Mouse (Mus musculus) intestine, embryonic 14.5 days (tissue): ENCODE measurements around the gene Jdp2. TPM values are rescaled to one million over a fixed set of nuclear protein-coding genes. Genes with fewer than 3 reads are reported as not detected.

Source experiments
- ATAC-seq: fragments of 200-750 bp; cut with Nextera tagmentation; replicated peaks from 2 replicates; pipeline ENCODE4 v1.8.0; 2017; ENCODE audit warnings: low read depth, moderate number of reproducible peaks, moderate TSS enrichment, moderate library complexity; ENCODE audit not compliant: low FRiP score, low TSS enrichment
- DNase-seq: peaks from one replicate; pipeline ENCODE4 v3.0.0-alpha.2; 2018; ENCODE audit warnings: low spot score
- H3K27ac ChIP-seq: fragments of 300-500 bp; sonication (generic); 2 replicates; pipeline ENCODE4 v1.5.1; 2014; ENCODE audit warnings: low read depth, mild to moderate bottlenecking, control low read depth
- H3K27me3 ChIP-seq: fragments of 300-500 bp; sonication (generic); replicated peaks from 2 replicates; pipeline ENCODE4 v1.6.1; 2014; ENCODE audit warnings: low read length, control low read depth; ENCODE audit not compliant: control insufficient read depth, insufficient read depth
- H3K36me3 ChIP-seq: fragments of 300-500 bp; sonication (generic); 2 replicates; pipeline ENCODE4 v1.6.1; 2014; ENCODE audit warnings: low read length, control low read depth; ENCODE audit not compliant: control insufficient read depth, insufficient read depth
- H3K4me1 ChIP-seq: fragments of 300-500 bp; sonication (generic); replicated peaks from 2 replicates; pipeline ENCODE4 v1.6.1; 2014; ENCODE audit warnings: low read length, control low read depth, mixed read lengths; ENCODE audit not compliant: control insufficient read depth, insufficient read depth
- H3K4me2 ChIP-seq: fragments of 300-500 bp; sonication (generic); 2 replicates; pipeline ENCODE4 v1.6.1; 2014; ENCODE audit warnings: low read length
- H3K4me3 ChIP-seq: fragments of 300-500 bp; sonication (generic); 2 replicates; pipeline ENCODE4 v1.5.1; 2014; ENCODE audit warnings: low read depth, low read length, control low read depth, mixed read lengths
- H3K9ac ChIP-seq: fragments of 300-500 bp; sonication (generic); 2 replicates; pipeline ENCODE4 v1.6.1; 2014; ENCODE audit warnings: mild to moderate bottlenecking, low read length
- H3K9me3 ChIP-seq: fragments of 300-500 bp; sonication (generic); 2 replicates; pipeline ENCODE4 v1.6.1; 2016; ENCODE audit warnings: low read length, control low read depth; ENCODE audit not compliant: control insufficient read depth
- WGBS: fragments of 180-500 bp; shearing (Covaris S2); extraction: QIAGEN DNeasy Blood & Tissue Kit; methylation state at CpG from one replicate; pipeline ENCODE4 v1.1.7; 2014; 5-methylcytosine and 5-hydroxymethylcytosine counted together
- polyA plus RNA-seq: library from polyadenylated mRNA; unstranded; fragments of >200 nt; fragmentation: Nextera tagmentation; extraction: Ambion mirVana; gene quantifications from 2 replicates; pipeline ENCODE4 v1.2.1, GENCODE M21; 2014

Gene Jdp2
- polyA plus RNA-seq, 1 experiment from 2014 or later, result 1.0 TPM

DNA sequence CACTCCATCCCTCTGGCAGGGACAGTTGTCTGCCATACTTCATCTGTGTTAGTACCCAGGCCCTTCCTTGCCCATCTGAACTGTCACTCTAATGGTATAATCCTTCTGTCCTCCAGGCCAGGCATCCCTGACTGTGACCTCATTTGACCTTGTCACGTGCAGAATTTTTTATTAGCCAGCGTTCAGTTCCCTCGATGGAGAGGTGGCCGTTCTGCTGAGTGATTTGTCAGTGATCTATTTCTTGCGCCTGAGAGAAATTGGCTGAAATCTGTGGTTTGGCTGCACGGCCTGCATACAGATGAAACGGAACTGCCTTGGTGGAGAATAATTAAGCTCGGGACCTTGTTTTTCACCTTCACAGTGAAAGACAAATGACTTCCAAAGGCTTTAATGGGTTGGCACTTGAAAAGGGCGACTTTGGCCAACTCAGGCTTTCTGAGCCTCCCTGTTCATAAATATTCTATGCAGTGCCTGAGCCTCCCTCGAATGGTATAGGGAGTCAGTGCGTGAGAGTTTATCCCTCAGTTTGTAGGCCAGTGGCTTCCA, 21.1 kb downstream of the Jdp2 start:
- no peaks in the 10 kb centered on the region for H3K9me3 ChIP-seq
- no peaks in the 10 kb centered on the region for H3K27me3 ChIP-seq
- H3K4me3 ChIP-seq, result no peak overlapping the region
- ATAC-seq (no peak), DNase-seq (no peak)
- H3K4me2 ChIP-seq, result no peak overlapping the region
- WGBS, result 58% methylated on average over 11 of the region's 11 CpGs
- no peaks in the 10 kb centered on the region for H3K36me3 ChIP-seq
- H3K4me1 ChIP-seq, result peaks cover 8% of the 10 kb centered on the region; the same call in 1 of the 2 replicates
- H3K9ac ChIP-seq, result no peak overlapping the region
- no peak overlapping the region for H3K27ac ChIP-seq

DNA sequence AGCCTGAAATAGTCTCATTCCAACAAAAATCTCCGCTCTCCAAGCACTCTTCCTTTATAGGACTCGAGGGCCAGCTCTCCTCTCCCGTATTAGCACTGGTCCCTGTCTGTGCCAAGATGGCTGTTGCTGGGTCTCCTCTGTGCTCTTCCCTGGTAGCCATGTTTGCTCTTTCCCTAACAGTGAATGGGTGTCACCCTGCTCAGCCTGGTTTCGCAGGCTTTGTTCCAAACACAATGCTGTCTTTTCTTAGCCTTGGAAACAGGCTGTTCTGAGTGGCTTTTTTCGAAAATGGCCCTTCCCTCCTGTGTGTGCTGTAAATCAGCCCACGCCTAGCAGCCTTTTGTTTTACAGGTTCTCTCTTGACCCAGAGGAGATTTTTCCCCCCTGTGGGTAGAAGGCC, 22.2 kb downstream of the Jdp2 start:
- Histone ChIP-seq H3K9ac (no peak overlapping the region), H3K9me3 (no peaks in the 10 kb centered on the region), H3K4me2 (no peak overlapping the region), H3K27me3 (no peaks in the 10 kb centered on the region), H3K4me1 (peaks cover 11% of the 10 kb centered on the region; the same call in 1 of the 2 replicates), H3K27ac (no peak overlapping the region), H3K36me3 (no peaks in the 10 kb centered on the region), H3K4me3 (no peak overlapping the region)
- no peak for ATAC-seq
- DNase-seq, result no peak
- 76% methylated on average over 6 of the region's 6 CpGs for WGBS

DNA sequence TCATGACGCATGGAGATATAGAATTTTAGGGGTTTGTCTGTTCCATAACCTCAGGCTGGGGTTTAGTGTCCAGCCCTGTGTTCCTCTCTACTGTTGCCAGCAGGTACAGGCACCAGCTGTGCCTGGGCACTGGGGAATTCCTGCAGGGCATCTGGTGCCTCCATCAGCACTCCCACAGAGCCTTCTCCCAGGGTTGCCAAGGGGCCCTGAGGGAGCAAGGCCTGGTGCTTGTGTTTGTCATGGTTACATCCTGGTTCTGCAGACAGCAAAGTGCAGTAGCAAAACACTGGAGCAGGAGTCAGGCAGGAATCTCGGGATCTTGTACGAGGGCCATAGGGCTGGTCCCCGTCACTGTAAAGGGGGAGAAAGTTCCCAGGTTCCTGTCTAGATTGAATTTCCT, 22.8 kb downstream of the Jdp2 start:
- Histone ChIP-seq H3K4me3 (no peak overlapping the region), H3K27ac (no peak overlapping the region), H3K9me3 (no peaks in the 10 kb centered on the region), H3K36me3 (no peaks in the 10 kb centered on the region), H3K9ac (no peak overlapping the region), H3K27me3 (no peaks in the 10 kb centered on the region), H3K4me2 (no peak overlapping the region), H3K4me1 (peaks cover 15% of the 10 kb centered on the region; the same call in 1 of the 2 replicates)
- WGBS, result 60% methylated on average over 4 of the region's 4 CpGs
- DNase-seq, result no peak
- no peak for ATAC-seq

DNA sequence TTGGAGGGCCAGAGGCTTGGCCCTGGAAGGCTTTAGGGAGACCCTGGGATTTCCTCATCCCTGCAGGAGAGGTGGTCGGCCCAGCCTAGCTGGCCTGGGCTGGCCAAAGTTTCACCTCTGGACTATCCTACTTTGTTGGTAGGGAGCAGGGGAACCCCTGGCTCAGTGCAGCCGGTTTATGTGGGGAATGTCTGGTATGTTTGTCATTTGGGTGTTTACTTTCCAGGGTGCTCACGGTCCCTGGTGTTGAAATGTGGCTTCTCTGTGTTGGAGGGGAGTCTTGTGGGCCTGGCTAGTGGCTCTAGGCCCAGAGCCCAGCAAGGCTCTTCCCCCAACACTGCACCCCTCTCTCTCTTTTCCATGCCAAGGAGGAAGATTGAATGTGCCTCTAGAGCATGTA, 24.9 kb downstream of the Jdp2 start:
- H3K4me1 ChIP-seq, result peaks cover 15% of the 10 kb centered on the region; the same call in 1 of the 2 replicates
- no peak overlapping the region for H3K4me2 ChIP-seq
- H3K9ac ChIP-seq, result no peak overlapping the region
- H3K27me3 ChIP-seq, result no peaks in the 10 kb centered on the region
- no peak for ATAC-seq
- H3K36me3 ChIP-seq, result no peaks in the 10 kb centered on the region
- DNase-seq, result no peak
- H3K4me3 ChIP-seq, result no peak overlapping the region
- no peaks in the 10 kb centered on the region for H3K9me3 ChIP-seq
- H3K27ac ChIP-seq, result no peak overlapping the region
- WGBS, result 18% methylated on average over 3 of the region's 3 CpGs

DNA sequence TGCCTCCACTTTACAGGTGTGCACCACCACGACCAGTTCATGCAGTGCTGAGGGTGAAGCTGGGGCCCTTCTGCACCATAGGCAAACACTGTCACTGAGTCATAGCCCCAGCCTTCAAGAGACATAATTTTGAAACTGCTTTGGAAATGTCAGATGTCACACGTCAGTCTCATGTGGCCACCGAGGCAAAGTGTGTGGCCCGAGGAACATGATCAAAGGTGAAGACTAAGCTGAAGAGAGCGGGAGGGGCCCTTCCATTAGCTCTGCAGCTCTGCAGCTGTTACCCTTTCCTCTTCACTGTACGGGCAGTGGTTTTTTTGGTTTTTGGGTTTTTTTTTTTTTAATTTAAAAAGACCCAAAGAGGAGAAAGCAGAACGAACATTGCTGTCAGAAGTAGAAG, 25.8 kb downstream of the Jdp2 start:
- Histone ChIP-seq H3K27me3 (no peaks in the 10 kb centered on the region), H3K9me3 (no peaks in the 10 kb centered on the region), H3K4me1 (peaks cover 15% of the 10 kb centered on the region; the same call in 1 of the 2 replicates), H3K9ac (no peak overlapping the region), H3K36me3 (no peaks in the 10 kb centered on the region), H3K4me3 (no peak overlapping the region), H3K4me2 (no peak overlapping the region), H3K27ac (no peak overlapping the region)
- ATAC-seq (no peak), DNase-seq (no peak)
- 78% methylated on average over 7 of the region's 7 CpGs for WGBS

DNA sequence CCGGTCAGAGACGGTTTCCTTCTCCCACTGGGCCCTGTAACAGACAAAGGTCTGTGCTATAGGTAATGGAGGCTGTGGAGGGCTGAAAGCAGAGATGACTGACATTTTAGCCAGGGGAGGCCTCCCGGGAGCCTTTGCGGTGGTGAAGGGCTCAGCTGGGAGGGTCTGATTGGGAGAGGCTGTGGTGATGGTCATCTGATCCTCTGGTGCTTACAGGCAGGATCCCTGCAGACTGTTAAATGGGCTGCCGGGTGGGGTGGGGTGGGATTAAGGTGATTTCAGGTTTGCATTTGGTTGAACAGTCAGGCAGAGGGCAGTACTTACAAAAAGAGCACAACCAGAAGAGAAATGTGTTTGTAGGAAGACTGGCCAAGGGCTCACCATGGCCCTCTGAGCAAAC, 27.0 kb downstream of the Jdp2 start:
- Histone ChIP-seq H3K9me3 (no peaks in the 10 kb centered on the region), H3K4me3 (no peak overlapping the region), H3K27ac (no peak overlapping the region), H3K9ac (no peak overlapping the region), H3K4me2 (no peak overlapping the region), H3K27me3 (no peaks in the 10 kb centered on the region), H3K4me1 (peaks cover 15% of the 10 kb centered on the region; the same call in 1 of the 2 replicates), H3K36me3 (no peaks in the 10 kb centered on the region)
- ATAC-seq, result no peak
- DNase-seq, result no peak
- 47% methylated on average over 5 of the region's 5 CpGs for WGBS

DNA sequence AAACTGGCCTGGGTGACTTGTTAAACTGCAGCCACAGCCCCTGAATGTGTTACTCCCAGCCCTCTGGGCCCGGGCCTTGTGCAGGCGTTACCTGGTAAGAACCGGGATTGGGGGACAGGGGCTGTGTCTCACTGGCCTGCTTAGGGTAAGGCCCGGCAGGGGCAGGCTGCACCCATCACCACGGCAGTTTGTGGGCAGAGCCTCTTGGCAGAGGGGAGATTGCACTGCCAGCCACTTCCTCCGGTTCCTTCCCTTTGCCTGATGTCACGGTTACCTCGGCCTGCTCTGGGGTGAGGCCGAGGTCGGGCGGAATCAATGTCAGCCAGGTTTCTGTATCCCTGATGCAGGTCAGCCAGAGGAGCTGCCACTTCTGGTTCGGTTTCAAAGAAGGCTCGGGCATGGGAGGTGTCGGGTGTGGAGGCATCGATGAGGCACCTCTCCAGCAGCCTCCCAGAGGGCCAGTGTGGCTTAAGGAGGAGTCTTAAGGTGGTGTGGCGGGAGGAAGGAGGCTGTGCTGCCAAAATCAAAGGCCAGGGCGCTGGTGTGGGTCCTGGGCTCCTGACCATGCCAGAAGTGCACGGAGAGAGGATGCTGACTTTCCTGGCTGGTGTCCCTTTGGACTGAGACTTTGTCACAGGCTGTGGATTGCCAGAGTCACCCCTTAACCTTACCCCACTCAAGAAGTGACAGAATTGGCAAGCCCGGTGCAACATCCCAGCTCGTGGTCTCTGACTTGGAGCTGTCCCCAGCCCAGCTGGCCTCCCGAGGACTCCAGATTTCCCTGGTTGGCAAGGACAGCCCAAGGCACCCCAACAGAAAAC, 31.0 kb downstream of the Jdp2 start:
- H3K4me2 ChIP-seq, result no peak overlapping the region
- H3K27ac ChIP-seq, result no peak overlapping the region
- H3K9ac ChIP-seq, result no peak overlapping the region
- H3K36me3 ChIP-seq, result peaks cover 18% of the 10 kb centered on the region
- H3K4me3 ChIP-seq, result no peak overlapping the region
- no peaks in the 10 kb centered on the region for H3K27me3 ChIP-seq
- H3K4me1 ChIP-seq, result 0 out of 2 replicates have a peak, but pooled peaks cover 7% of the 10 kb centered on the region
- no peaks in the 10 kb centered on the region for H3K9me3 ChIP-seq
- no peak for ATAC-seq
- WGBS, result 73% methylated on average over 21 of the region's 21 CpGs
- no peak for DNase-seq

DNA sequence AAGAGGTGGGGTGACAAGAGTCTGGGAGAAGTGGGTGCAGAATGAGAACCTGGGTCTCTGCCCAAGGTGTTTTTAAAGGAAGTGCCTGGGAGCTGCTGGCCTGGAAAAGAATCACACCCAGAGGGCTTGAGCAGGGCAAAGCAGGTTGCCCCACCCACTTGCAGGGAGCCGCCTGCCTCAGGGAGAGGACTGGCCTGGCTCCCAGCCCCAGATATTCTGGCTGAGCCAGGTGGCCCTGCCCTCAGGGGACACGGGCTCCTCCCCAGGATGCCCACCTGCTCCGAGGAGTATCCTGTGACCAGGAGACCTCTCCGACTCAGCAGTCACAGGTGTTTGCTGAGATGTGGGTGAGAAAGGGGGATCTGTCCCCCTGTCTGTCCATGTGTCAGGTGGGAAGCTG, 32.4 kb downstream of the Jdp2 start:
- DNase-seq, result no peak
- H3K27me3 ChIP-seq, result no peaks in the 10 kb centered on the region
- no peak for ATAC-seq
- peaks cover 18% of the 10 kb centered on the region for H3K36me3 ChIP-seq
- H3K9me3 ChIP-seq, result no peaks in the 10 kb centered on the region
- no peak overlapping the region for H3K4me2 ChIP-seq
- 0 out of 2 replicates have a peak, but pooled peaks cover 2% of the 10 kb centered on the region for H3K4me1 ChIP-seq
- WGBS, result 79% methylated on average over 4 of the region's 4 CpGs
- H3K4me3 ChIP-seq, result no peak overlapping the region
- H3K27ac ChIP-seq, result no peak overlapping the region
- H3K9ac ChIP-seq, result no peak overlapping the region

DNA sequence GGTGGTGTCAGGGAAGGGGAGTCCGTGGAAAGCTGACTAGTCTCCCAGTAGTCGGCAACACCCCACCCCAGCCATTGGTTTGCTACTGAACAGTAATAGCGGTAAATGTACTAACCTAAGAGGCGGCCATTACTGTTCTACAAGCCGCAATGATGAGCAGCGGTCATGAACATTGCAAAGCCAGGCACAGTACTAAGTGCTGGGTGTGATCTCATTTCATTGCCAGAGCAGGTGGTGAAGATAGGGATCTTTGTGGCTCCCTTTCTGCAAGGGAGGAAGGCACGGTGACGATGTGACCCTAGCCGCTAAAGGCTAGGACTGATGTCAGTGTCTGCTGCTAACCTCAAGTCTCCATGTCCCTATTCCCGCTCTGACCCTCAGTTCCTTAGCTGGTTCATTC, 33.5 kb downstream of the Jdp2 start:
- no peak overlapping the region for H3K4me3 ChIP-seq
- ATAC-seq, result no peak

More for the DNA sequence above, 33.5 kb downstream of the Jdp2 start:
- no peak overlapping the region for H3K9ac ChIP-seq
- H3K4me1 ChIP-seq, result no peaks in the 10 kb centered on the region
- H3K27ac ChIP-seq, result no peak overlapping the region
- 93% methylated on average over 10 of the region's 10 CpGs for WGBS
- peaks cover 18% of the 10 kb centered on the region for H3K36me3 ChIP-seq
- no peaks in the 10 kb centered on the region for H3K27me3 ChIP-seq
- no peaks in the 10 kb centered on the region for H3K9me3 ChIP-seq
- no peak for DNase-seq
- H3K4me2 ChIP-seq, result no peak overlapping the region
